In genomic region chrX:102094381-102094904, GRCm38 (mm10) we compare ENCODE assay signal across 23 mouse cellular contexts.
"Had no signal": no experiment of that assay in that cellular context is flagged by ENCODE, and none has a peak within 500 bp of the region (broad histone marks: within the 10 kb centered on the region; RNA-seq: fewer than 3 reads in every experiment).

No protein-coding gene starts in this region.

- DNase-seq: kidney, adult 18-20 months; kidney, adult 9 months; kidney, postnatal 14 days; kidney, postnatal 4 days; liver; lung, adult 2 months; lung, postnatal 14 days; lung, postnatal 4 days; right cerebral cortex, adult 18-20 months; right cerebral cortex, postnatal 25 days; thymus, adult 2 months; thymus, postnatal 14 days; thymus, postnatal 4 days had no signal

- H3K9ac ChIP-seq: limb, embryonic 13.5 days; liver, embryonic 12.5 days; liver, embryonic 15.5 days; midbrain, embryonic 13.5 days; neural tube, embryonic 12.5 days; neural tube, embryonic 15.5 days had no signal

- H3K9me3 ChIP-seq: limb, embryonic 10.5 days; limb, embryonic 13.5 days; liver, embryonic 12.5 days; liver, embryonic 15.5 days; megakaryocyte, embryonic 14.5 days; midbrain, embryonic 10.5 days; midbrain, embryonic 13.5 days; neural tube, embryonic 12.5 days; neural tube, embryonic 15.5 days had no signal

- ATAC-seq: liver, embryonic 12.5 days; midbrain, embryonic 13.5 days had no signal

- H3K4me3 ChIP-seq: limb, embryonic 10.5 days; limb, embryonic 13.5 days; liver, embryonic 12.5 days; liver, embryonic 15.5 days; megakaryocyte, embryonic 14.5 days; midbrain, embryonic 10.5 days; midbrain, embryonic 13.5 days; neural tube, embryonic 12.5 days; neural tube, embryonic 15.5 days had no signal

- H3K27me3 ChIP-seq: neural tube, embryonic 12.5 days had no signal

- H3K4me1 ChIP-seq: limb, embryonic 10.5 days; limb, embryonic 13.5 days; liver, embryonic 12.5 days; liver, embryonic 15.5 days; midbrain, embryonic 10.5 days; midbrain, embryonic 13.5 days; neural tube, embryonic 12.5 days; neural tube, embryonic 15.5 days had no signal

- H3K36me3 ChIP-seq: limb, embryonic 10.5 days; limb, embryonic 13.5 days; liver, embryonic 12.5 days; liver, embryonic 15.5 days; midbrain, embryonic 10.5 days; midbrain, embryonic 13.5 days; neural tube, embryonic 12.5 days; neural tube, embryonic 15.5 days had no signal

- H3K27ac ChIP-seq: limb, embryonic 10.5 days; limb, embryonic 13.5 days; liver, embryonic 12.5 days; liver, embryonic 15.5 days; midbrain, embryonic 10.5 days; midbrain, embryonic 13.5 days; neural tube, embryonic 12.5 days; neural tube, embryonic 15.5 days; stomach, postnatal 0 days had no signal

- H3K4me2 ChIP-seq: limb, embryonic 13.5 days; liver, embryonic 12.5 days; liver, embryonic 15.5 days; midbrain, embryonic 13.5 days; neural tube, embryonic 12.5 days; neural tube, embryonic 15.5 days had no signal
